Mouse (Mus musculus): Measurements from ENCODE around the gene Rflna. TPM values are rescaled to one million over a fixed set of nuclear protein-coding genes. Genes with fewer than 3 reads are reported as not detected.

Gene Rflna
- total and polyA plus RNA-seq, 3 experiments: 0.17 to 0.46 TPM; not detected in 1

- no peak for DNase-seq (ENCODE audit: extremely low read depth)
- dilution Hi-C loops (cut with MboI; ENCODE audit: extremely low pct_ligation_motif_present, extremely low pct_unique_long_range_greater_than_20kb, low sequenced_read_pairs) (no loop called here), in situ Hi-C loops (cut with MboI; ENCODE audit: low pct_ligation_motif_present, low pct_unique_long_range_greater_than_20kb, low sequenced_read_pairs) (no loop called here)
- H3K9ac ChIP-seq (ENCODE audit: insufficient read depth, low read depth): no peak overlapping the region
- H3K27ac ChIP-seq (ENCODE audit: insufficient read depth, low read depth): no peak overlapping the region
- no peak overlapping the region for H3K4me2 ChIP-seq (ENCODE audit: insufficient read depth, low read depth, poor library complexity, severe bottlenecking)
- H3K36me3 ChIP-seq (replicated peaks in 1 of 2; ENCODE audit: control insufficient read depth in 1 of 2, insufficient read depth in 1 of 2, low read length in 1 of 2): peaks cover 40 to 88% of the 10 kb centered on the region in 2 experiments
- no peak overlapping the region for H3K4me3 ChIP-seq (replicated peaks in 1 of 3; ENCODE audit: low read depth in 2 of 3, low read length in 2 of 3, poor library complexity in 1 of 3)
- peaks cover 0 to 7% of the 10 kb centered on the region in 2 experiments; a peak in 2 of 4 replicates for H3K4me1 ChIP-seq (ENCODE audit: control insufficient read depth in 1 of 2, insufficient read depth in 2 of 2)
- TF ChIP-seq JUND (conservative IDR thresholded peaks at IDR 0.05; ENCODE audit: low read depth, low read length) (no peak), IRF4 (IDR thresholded peaks at IDR 0.05; ENCODE audit: low read depth, low read length) (no peak), MEF2A (IDR thresholded peaks at IDR 0.05; ENCODE audit: borderline replicate concordance, low read depth, low read length) (no peak), CTCF (conservative IDR thresholded peaks at IDR 0.05 in 1 of 2, IDR thresholded peaks at IDR 0.05 in 1 of 2; ENCODE audit: low read depth in 2 of 2, low read length in 2 of 2) (peak in 1 of 2 experiments; percentile 19; a peak in 1 of 4 replicates), ZMIZ1 (IDR thresholded peaks at IDR 0.05; ENCODE audit: low read depth, low read length) (no peak), SMC3 (IDR thresholded peaks at IDR 0.05; ENCODE audit: low read depth, low read length) (no peak; the same call in 1 of the 2 replicates), TCF12 (IDR thresholded peaks at IDR 0.05; ENCODE audit: low read depth, low read length) (no peak)
- no peaks in the 10 kb centered on the region for H3K9me3 ChIP-seq (replicated peaks; ENCODE audit: low read length)
- no peaks in the 10 kb centered on the region for H3K79me2 ChIP-seq (replicated peaks; ENCODE audit: control insufficient read depth, extremely low read depth, insufficient read depth, poor library complexity, severe bottlenecking)
- no peaks in the 10 kb centered on the region for H3K27me3 ChIP-seq (replicated peaks)
Measured at GRCm38 (mm10) chr5:125016421-125017242, 13.6 kb downstream of the Rflna start.

GRCm38 (mm10) chr5:125017332-125017731, 14.3 kb downstream of the Rflna start:
- dilution Hi-C loops (cut with MboI; ENCODE audit: extremely low pct_ligation_motif_present, extremely low pct_unique_long_range_greater_than_20kb, low sequenced_read_pairs): no loop called here
- no peaks in the 10 kb centered on the region for H3K27me3 ChIP-seq (replicated peaks)
- no peak overlapping the region for H3K27ac ChIP-seq (ENCODE audit: insufficient read depth, low read depth)
- no peak for TF ChIP-seq ELF1 (IDR thresholded peaks at IDR 0.05; ENCODE audit: low read depth, low read length)
- H3K9ac ChIP-seq (ENCODE audit: insufficient read depth, low read depth): no peak overlapping the region
- no peaks in the 10 kb centered on the region for H3K4me1 ChIP-seq (ENCODE audit: control insufficient read depth in 1 of 2, insufficient read depth in 2 of 2)
- H3K4me2 ChIP-seq (ENCODE audit: insufficient read depth, low read depth, poor library complexity, severe bottlenecking): no peak overlapping the region
- no peak overlapping the region for H3K4me3 ChIP-seq (replicated peaks in 1 of 3; ENCODE audit: low read depth in 2 of 3, low read length in 2 of 3, poor library complexity in 1 of 3)
- in situ Hi-C loops (cut with MboI; ENCODE audit: low pct_ligation_motif_present, low pct_unique_long_range_greater_than_20kb, low sequenced_read_pairs): no loop called here
- no peaks in the 10 kb centered on the region for H3K79me2 ChIP-seq (replicated peaks; ENCODE audit: control insufficient read depth, extremely low read depth, insufficient read depth, poor library complexity, severe bottlenecking)
- H3K36me3 ChIP-seq (replicated peaks in 1 of 2; ENCODE audit: control insufficient read depth in 1 of 2, insufficient read depth in 1 of 2, low read length in 1 of 2): peaks cover 40 to 95% of the 10 kb centered on the region in 2 experiments
- H3K9me3 ChIP-seq (replicated peaks; ENCODE audit: low read length): no peaks in the 10 kb centered on the region
- DNase-seq (ENCODE audit: extremely low read depth): no peak

DNA sequence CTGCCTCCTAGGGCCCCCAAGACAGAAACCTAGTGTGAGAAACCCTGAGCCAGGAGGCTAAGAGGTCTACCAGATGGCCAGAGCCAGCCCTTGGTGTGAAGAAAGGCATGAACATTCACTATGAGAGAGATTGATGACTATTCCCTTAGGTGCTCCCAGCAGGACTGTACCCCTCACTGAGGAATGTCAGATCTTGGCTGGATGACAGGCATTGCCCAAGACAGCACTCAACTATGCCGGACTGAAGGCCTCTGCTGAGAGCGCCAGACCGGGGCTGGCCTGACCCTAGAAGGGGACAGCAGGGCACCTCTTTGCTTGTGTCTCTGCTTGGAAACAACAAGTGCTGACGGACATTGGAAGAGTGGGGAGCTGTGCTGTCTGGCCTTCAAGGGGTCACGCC, 16.1 kb downstream of the Rflna start:
- no peaks in the 10 kb centered on the region for H3K9me3 ChIP-seq (replicated peaks; ENCODE audit: low read length)
- no peaks in the 10 kb centered on the region for H3K79me2 ChIP-seq (replicated peaks; ENCODE audit: control insufficient read depth, extremely low read depth, insufficient read depth, poor library complexity, severe bottlenecking)
- no peaks in the 10 kb centered on the region for H3K27me3 ChIP-seq (replicated peaks)
- in situ Hi-C loops (cut with MboI; ENCODE audit: low pct_ligation_motif_present, low pct_unique_long_range_greater_than_20kb, low sequenced_read_pairs): no loop called here
- H3K27ac ChIP-seq (ENCODE audit: insufficient read depth, low read depth): no peak overlapping the region
- no peak overlapping the region for H3K4me2 ChIP-seq (ENCODE audit: insufficient read depth, low read depth, poor library complexity, severe bottlenecking)
- no peak for TF ChIP-seq KAT2A (IDR thresholded peaks at IDR 0.05; ENCODE audit: insufficient replicate concordance, low read length)
- TF ChIP-seq SIN3A (IDR thresholded peaks at IDR 0.05; ENCODE audit: low read length): no peak
- no peak for TF ChIP-seq MEF2A (IDR thresholded peaks at IDR 0.05; ENCODE audit: borderline replicate concordance, low read depth, low read length)
- no peak for TF ChIP-seq ZC3H11A (IDR thresholded peaks at IDR 0.05; ENCODE audit: low read depth, low read length)
- no peak overlapping the region for H3K4me3 ChIP-seq (replicated peaks in 1 of 3; ENCODE audit: low read depth in 2 of 3, low read length in 2 of 3, poor library complexity in 1 of 3)
- dilution Hi-C loops (cut with MboI; ENCODE audit: extremely low pct_ligation_motif_present, extremely low pct_unique_long_range_greater_than_20kb, low sequenced_read_pairs): no loop called here
- no peak overlapping the region for H3K9ac ChIP-seq (ENCODE audit: insufficient read depth, low read depth)
- H3K36me3 ChIP-seq (replicated peaks in 1 of 2; ENCODE audit: control insufficient read depth in 1 of 2, insufficient read depth in 1 of 2, low read length in 1 of 2): peaks cover 57 to 97% of the 10 kb centered on the region in 2 experiments
- DNase-seq (ENCODE audit: extremely low read depth): no peak
- H3K4me1 ChIP-seq (ENCODE audit: control insufficient read depth in 1 of 2, insufficient read depth in 2 of 2): no peaks in the 10 kb centered on the region
